Mouse (Mus musculus): Measurements from ENCODE around the gene Habp4. TPM values are rescaled to one million over a fixed set of nuclear protein-coding genes. Genes with fewer than 3 reads are reported as not detected.

Gene Habp4
- 20.0 and 20.6 TPM in 2 replicates for polyA plus RNA-seq (2016; fragmentation: Nextera tagmentation; extraction: Ambion mirVana)

DNA sequence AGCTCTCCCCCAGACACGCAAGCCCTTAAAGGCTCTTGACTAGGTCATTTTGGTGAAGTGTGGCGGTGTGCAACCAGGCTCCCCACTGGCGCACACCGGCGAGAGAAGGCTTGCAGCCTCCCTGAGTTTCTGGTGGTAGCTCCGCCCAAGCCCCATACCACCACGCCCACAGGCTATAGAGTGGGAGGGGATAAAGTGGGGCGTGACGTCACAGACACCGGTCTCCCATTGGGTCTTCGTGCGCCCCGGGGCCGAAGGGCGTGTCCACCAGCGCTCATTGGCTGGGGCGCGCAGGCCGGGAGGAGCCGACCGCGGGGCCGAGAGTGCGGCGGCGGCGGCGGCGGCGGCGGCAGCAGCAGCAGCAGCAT is at the start of gene Habp4:
Gene Habp4, plus strand, starts transcription at position 277 of the 368 bp plus-strand sequence.
- Histone ChIP-seq H3K36me3 (replicated peaks) (no peaks in the 10 kb centered on the region), H3K27me3 (peaks cover 16% of the 10 kb centered on the region; the same call in 1 of the 2 replicates), H3K9me3 (no peaks in the 10 kb centered on the region; the same call in 1 of the 2 replicates), H3K9ac (peak within 1 kb of the TSS; percentile 85), H3K27ac (peak within 1 kb of the TSS; percentile 78), H3K4me3 (replicated peaks) (peak within 1 kb of the TSS; percentile 79), H3K4me1 (peaks cover 15% of the 10 kb centered on the region), H3K4me2 (peak within 1 kb of the TSS; percentile 98)
- peak; percentile 99 for ATAC-seq (ENCODE audit: low FRiP score)
- WGBS: under 1% methylated on average over 26 of the region's 31 CpGs

DNA sequence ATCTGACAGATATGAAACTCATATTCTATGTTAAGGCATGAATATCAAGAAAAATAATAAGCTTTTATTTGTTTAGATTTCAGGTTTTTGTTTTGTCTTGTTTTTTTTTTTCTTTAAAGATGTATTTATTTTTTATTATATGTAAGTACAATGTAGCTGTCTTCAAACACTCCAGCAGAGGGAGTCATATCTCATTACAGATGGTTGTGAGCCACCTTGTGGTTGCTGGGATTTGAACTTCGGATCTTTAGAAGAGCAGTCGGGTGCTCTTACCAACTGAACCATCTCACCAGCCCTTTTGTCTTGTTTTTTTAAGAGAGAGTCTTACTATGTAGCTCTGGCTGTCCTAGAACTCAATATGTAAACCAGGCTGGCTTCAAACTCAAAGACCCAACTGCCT is 44.2 kb upstream of the Habp4 start:
- H3K4me1 ChIP-seq: no peaks in the 10 kb centered on the region
- H3K9ac ChIP-seq: no peak overlapping the region
- H3K27me3 ChIP-seq: no peaks in the 10 kb centered on the region
- ATAC-seq (ENCODE audit: low FRiP score): no peak
- 68% methylated on average over 2 of the region's 2 CpGs for WGBS
- no peaks in the 10 kb centered on the region for H3K9me3 ChIP-seq
- no peak overlapping the region for H3K27ac ChIP-seq
- no peak overlapping the region for H3K4me3 ChIP-seq (replicated peaks)
- H3K4me2 ChIP-seq: no peak overlapping the region
- H3K36me3 ChIP-seq (replicated peaks): no peaks in the 10 kb centered on the region

DNA sequence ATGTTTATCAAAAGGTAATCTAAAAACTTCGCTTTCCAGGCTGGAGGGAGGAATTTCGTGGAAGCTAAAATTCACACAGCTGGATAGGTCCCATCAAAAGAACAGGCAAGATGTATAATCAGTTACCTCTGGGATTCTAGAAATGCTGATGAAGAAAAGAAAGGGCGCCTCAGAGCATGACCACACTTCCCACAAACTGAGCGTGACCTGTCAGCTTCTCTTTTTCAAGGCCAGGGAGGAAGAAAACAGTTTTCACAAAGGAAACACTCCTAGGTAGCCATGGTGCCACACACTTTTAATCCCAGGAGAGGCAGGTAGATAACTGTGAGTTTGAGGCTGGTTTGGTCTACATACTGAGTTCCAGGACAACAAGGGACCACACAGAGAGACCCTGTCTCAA is 40.9 kb upstream of the Habp4 start:
- Histone ChIP-seq H3K9me3 (peaks cover 5% of the 10 kb centered on the region; the same call in 1 of the 2 replicates), H3K4me2 (no peak overlapping the region), H3K27ac (no peak overlapping the region), H3K9ac (no peak overlapping the region), H3K4me1 (no peaks in the 10 kb centered on the region), H3K36me3 (replicated peaks) (no peaks in the 10 kb centered on the region), H3K4me3 (replicated peaks) (no peak overlapping the region), H3K27me3 (no peaks in the 10 kb centered on the region)
- ATAC-seq (ENCODE audit: low FRiP score): no peak
- WGBS: 70% methylated on average over 4 of the region's 4 CpGs

DNA sequence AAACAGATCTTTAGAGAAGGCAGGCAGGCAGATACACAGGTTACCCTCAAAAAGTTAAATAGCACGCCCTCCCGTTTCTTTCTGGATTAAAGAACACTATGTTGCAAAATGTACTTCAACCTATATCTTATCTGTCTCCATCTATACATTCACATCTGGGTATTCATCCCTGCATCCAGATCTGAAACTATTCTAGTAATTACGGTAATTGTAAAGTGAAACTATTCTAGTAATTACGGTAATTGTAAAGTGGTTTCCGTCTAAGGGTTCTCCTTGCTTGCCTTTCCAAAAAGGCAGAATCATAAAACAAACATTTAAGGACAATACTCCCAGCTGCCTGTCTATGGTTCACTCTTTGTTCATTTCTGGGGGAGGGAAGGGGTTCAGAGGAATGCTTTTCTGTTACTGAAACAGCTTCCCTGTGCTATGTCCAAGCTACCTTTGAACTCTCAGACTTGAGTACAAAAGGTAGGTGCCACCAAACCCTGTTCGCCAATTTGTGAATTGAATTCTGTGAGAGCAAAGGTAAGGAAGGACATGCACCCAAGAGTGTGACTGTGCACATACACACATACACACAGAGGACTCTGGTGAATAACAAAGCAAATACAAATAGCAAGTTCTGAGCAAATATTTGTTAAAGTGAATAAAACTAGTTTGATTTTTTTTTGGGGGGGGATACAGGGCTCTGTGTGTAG is 38.0 kb upstream of the Habp4 start:
- H3K27me3 ChIP-seq: no peaks in the 10 kb centered on the region
- peaks cover 5% of the 10 kb centered on the region; the same call in 1 of the 2 replicates for H3K9me3 ChIP-seq
- H3K4me3 ChIP-seq (replicated peaks): no peak overlapping the region
- no peak overlapping the region for H3K4me2 ChIP-seq
- H3K36me3 ChIP-seq (replicated peaks): no peaks in the 10 kb centered on the region
- WGBS: 28% methylated on average over 6 of the region's 6 CpGs
- no peaks in the 10 kb centered on the region for H3K4me1 ChIP-seq
- no peak for ATAC-seq (ENCODE audit: low FRiP score)
- no peak overlapping the region for H3K9ac ChIP-seq
- no peak overlapping the region for H3K27ac ChIP-seq

GRCm38 (mm10) chr13:64124886-64125285 is 36.7 kb upstream of the Habp4 start:
- 89% methylated on average over 6 of the region's 6 CpGs for WGBS
- ATAC-seq (ENCODE audit: low FRiP score): no peak
- Histone ChIP-seq H3K4me3 (replicated peaks) (no peak overlapping the region), H3K9me3 (peaks cover 5% of the 10 kb centered on the region; the same call in 1 of the 2 replicates), H3K36me3 (replicated peaks) (no peaks in the 10 kb centered on the region), H3K4me1 (peaks cover 6% of the 10 kb centered on the region; the same call in 1 of the 2 replicates), H3K9ac (no peak overlapping the region), H3K4me2 (no peak overlapping the region), H3K27ac (no peak overlapping the region), H3K27me3 (no peaks in the 10 kb centered on the region)

- 49% methylated on average over 4 of the region's 4 CpGs for WGBS
- H3K27me3 ChIP-seq: 0 out of 2 replicates have a peak, but pooled peaks cover 3% of the 10 kb centered on the region
- no peak overlapping the region for H3K4me3 ChIP-seq (replicated peaks)
- peaks cover 6% of the 10 kb centered on the region; the same call in 1 of the 2 replicates for H3K36me3 ChIP-seq (replicated peaks)
- no peak overlapping the region for H3K27ac ChIP-seq
- peaks cover 5% of the 10 kb centered on the region; the same call in 1 of the 2 replicates for H3K9me3 ChIP-seq
- no peak for ATAC-seq (ENCODE audit: low FRiP score)
- no peak overlapping the region for H3K9ac ChIP-seq
- H3K4me1 ChIP-seq: peaks cover 6% of the 10 kb centered on the region; the same call in 1 of the 2 replicates
- no peak overlapping the region for H3K4me2 ChIP-seq
Observed at GRCm38 (mm10) chr13:64126316-64126715, 35.3 kb upstream of the Habp4 start.

GRCm38 (mm10) chr13:64128858-64129615 is 32.6 kb upstream of the Habp4 start, which contains the start of gene Slc35d2:
Gene Slc35d2 (minus strand): TSS chr13:64129368.
- Histone ChIP-seq H3K27me3 (0 out of 2 replicates have a peak, but pooled peaks cover 3% of the 10 kb centered on the region), H3K36me3 (replicated peaks) (peaks cover 13% of the 10 kb centered on the region), H3K4me1 (peaks cover 6% of the 10 kb centered on the region; the same call in 1 of the 2 replicates), H3K4me3 (replicated peaks) (peak within 1 kb of the TSS; percentile 49), H3K9ac (peak within 1 kb of the TSS; percentile 54), H3K4me2 (peak within 1 kb of the TSS; percentile 72), H3K27ac (no peak within 1 kb of the TSS), H3K9me3 (no peaks in the 10 kb centered on the region)
- 11% methylated on average over 42 of the region's 44 CpGs for WGBS
- peak; percentile 68 for ATAC-seq (ENCODE audit: low FRiP score)

DNA sequence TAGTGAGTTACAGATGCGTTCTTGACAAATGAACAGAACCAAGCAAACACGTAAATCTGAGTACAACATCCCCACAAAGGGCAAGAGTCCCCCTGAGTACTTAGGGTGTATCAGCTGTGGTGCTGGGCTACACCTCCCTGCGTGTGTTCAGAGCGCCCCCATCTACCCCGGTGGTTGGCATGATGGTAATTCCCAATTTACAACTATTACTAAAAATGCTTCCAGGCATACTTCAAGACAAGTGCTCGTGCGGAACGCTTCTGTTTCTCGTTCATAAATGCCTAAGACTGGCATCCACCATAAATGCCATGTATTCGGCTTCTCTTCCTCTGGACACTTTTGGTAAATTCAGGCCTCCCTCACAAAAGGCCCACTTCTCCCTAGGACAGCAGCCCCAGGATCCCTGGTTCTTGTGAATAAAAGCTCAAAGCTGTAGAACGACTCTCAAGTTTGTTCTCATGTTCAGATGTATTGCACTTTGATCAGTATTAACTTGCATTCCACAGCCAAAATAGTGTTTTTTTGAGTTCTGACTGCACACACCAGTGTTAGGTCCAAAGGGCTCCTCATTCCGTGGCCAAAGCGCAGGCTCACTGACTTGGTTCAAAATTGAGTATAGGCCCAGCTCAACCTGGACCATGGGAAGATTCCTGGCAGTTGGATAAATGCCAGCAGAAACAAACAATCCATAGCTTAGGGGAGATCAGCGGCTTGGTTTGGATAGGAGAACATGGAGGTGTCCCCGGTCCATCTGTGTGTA is 31.8 kb upstream of the Habp4 start:
- ATAC-seq (ENCODE audit: low FRiP score): no peak
- peaks cover 18% of the 10 kb centered on the region for H3K36me3 ChIP-seq (replicated peaks)
- WGBS: 42% methylated on average over 15 of the region's 15 CpGs
- 0 out of 2 replicates have a peak, but pooled peaks cover 3% of the 10 kb centered on the region for H3K27me3 ChIP-seq
- H3K4me1 ChIP-seq: peaks cover 6% of the 10 kb centered on the region; the same call in 1 of the 2 replicates
- peak overlapping the region; percentile 54; the same call in 1 of the 2 replicates for H3K9ac ChIP-seq
- no peak overlapping the region for H3K27ac ChIP-seq
- peak overlapping the region; percentile 49 for H3K4me3 ChIP-seq (replicated peaks)
- peak overlapping the region; percentile 72 for H3K4me2 ChIP-seq
- H3K9me3 ChIP-seq: no peaks in the 10 kb centered on the region

GRCm38 (mm10) chr13:64150121-64150520 is 11.5 kb upstream of the Habp4 start:
- ATAC-seq (ENCODE audit: low FRiP score): no peak
- Histone ChIP-seq H3K9ac (no peak overlapping the region; the same call in 1 of the 2 replicates), H3K4me1 (peaks cover 25% of the 10 kb centered on the region), H3K27me3 (no peaks in the 10 kb centered on the region), H3K4me3 (replicated peaks) (no peak overlapping the region), H3K27ac (no peak overlapping the region), H3K4me2 (0 out of 2 replicates have a peak overlapping the region, but pooled peaks have one; percentile 19), H3K9me3 (no peaks in the 10 kb centered on the region), H3K36me3 (replicated peaks) (no peaks in the 10 kb centered on the region)
- 77% methylated on average over 5 of the region's 5 CpGs for WGBS

- Histone ChIP-seq H3K4me1 (peaks cover 25% of the 10 kb centered on the region), H3K36me3 (replicated peaks) (no peaks in the 10 kb centered on the region), H3K4me2 (peak overlapping the region; percentile 89), H3K4me3 (replicated peaks) (peak overlapping the region; percentile 95), H3K27me3 (no peaks in the 10 kb centered on the region), H3K9me3 (no peaks in the 10 kb centered on the region), H3K27ac (peak overlapping the region; percentile 94), H3K9ac (peak overlapping the region; percentile 86)
- ATAC-seq (ENCODE audit: low FRiP score): peak; percentile 21
- WGBS: under 1% methylated on average over 42 of the region's 42 CpGs
Observed at GRCm38 (mm10) chr13:64152241-64152669, 9.4 kb upstream of the Habp4 start.

- Histone ChIP-seq H3K9ac (peak overlapping the region; percentile 86), H3K36me3 (replicated peaks) (no peaks in the 10 kb centered on the region), H3K4me2 (peak overlapping the region; percentile 89), H3K27me3 (no peaks in the 10 kb centered on the region), H3K4me1 (peaks cover 25% of the 10 kb centered on the region), H3K4me3 (replicated peaks) (peak overlapping the region; percentile 95), H3K9me3 (no peaks in the 10 kb centered on the region), H3K27ac (peak overlapping the region; percentile 94)
- under 1% methylated on average over 61 of the region's 61 CpGs for WGBS
- peak; percentile 50 for ATAC-seq (ENCODE audit: low FRiP score)
Observed at GRCm38 (mm10) chr13:64152671-64153082, 8.9 kb upstream of the Habp4 start.

Measured in forebrain, embryonic 12.5 days (tissue).